Mouse (Mus musculus): ENCODE data around the gene Il1rap. TPM values are rescaled to one million over a fixed set of nuclear protein-coding genes. Genes with fewer than 3 reads are reported as not detected.

The Il1rap gene
- 1 to 10 TPM; 4.8 to 4.9 TPM for total RNA-seq (2021)
- long read RNA-seq, experiment 1, full-length matches to known transcripts: 3 of 5 reads
- long read RNA-seq, experiment 1, partial matches to known transcripts: 0 of 5 reads
- long read RNA-seq, experiment 1, other reads (novel, unspliced or antisense): 2 of 5 reads
- long read RNA-seq, experiment 2, full-length matches to known transcripts: 4 of 6 reads
- long read RNA-seq, experiment 2, partial matches to known transcripts: 1 of 6 reads
- long read RNA-seq, experiment 2, other reads (novel, unspliced or antisense): 1 of 6 reads

DNA sequence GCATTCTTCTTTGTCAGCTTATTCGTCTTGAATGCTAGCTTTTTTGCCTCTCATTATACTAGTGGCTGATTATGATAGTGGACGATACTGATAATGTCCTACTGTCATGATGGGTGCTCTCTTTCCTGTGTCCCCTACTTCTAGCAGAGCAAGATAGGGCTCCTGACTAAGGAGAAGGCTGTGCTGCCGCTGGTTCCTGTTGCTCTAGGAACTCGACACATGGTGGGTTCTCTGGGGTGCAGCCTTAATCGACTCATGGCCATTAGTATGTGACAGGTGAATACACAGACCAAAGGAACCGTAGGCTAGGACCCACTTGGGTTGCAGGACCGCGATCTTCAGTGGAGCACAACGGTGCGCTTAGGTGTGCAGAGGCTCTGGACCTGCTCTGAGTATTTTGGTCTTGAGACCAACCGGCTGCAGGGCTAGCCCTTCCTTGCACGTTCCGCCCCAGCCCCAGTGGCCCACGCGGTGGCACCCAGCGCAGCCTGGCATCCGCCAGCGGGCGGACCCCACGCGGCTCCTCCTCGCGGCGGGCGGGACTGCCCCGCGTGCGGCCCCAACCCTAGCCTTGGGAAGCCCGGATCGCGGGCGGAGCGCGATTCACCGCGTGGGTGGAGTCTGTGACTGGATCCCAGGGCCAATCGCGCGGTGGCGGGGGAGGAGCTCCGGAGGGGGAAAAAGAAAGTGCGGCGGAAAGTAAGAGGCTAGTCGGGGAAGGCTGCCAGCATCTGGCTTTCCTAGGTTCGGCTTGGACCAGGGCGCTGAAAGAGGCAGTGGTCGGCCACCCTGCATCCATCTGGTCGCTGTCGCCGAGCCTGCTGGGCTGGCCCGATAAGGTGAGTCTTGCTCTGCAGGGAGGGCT is at the start of gene Il1rap:
Il1rap (plus strand) TSS at position 657 of the 865 bp plus-strand sequence.
- intact Hi-C loops (cut with DNase I): loop anchor here (10.0 kb wide), 1 partner anchor 194 kb away; no protein-coding TSS in a partner anchor
- peak; percentile 92 to 94 for DNase-seq

DNA sequence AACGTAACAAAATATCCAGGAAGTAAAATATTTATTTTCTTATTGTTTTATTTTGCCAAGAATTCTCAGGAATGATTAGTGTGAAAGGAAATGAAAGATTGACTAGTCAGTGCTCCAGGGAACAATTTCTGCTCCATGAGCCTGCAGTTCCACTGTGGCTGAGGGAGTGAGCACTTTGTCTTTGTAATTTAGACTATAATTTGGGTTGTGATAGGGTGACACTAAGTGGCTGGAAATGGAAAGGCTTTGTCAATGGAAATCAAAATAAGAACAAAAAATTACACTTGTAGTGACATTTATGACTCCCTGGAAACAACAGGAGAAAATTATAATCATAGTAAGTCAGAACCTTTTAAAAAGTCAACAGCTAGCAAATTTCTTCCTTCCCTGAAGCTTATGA is 49.2 kb upstream of the Il1rap start:
- no peak for DNase-seq
- intact Hi-C loops (cut with DNase I): no loop called here

DNA sequence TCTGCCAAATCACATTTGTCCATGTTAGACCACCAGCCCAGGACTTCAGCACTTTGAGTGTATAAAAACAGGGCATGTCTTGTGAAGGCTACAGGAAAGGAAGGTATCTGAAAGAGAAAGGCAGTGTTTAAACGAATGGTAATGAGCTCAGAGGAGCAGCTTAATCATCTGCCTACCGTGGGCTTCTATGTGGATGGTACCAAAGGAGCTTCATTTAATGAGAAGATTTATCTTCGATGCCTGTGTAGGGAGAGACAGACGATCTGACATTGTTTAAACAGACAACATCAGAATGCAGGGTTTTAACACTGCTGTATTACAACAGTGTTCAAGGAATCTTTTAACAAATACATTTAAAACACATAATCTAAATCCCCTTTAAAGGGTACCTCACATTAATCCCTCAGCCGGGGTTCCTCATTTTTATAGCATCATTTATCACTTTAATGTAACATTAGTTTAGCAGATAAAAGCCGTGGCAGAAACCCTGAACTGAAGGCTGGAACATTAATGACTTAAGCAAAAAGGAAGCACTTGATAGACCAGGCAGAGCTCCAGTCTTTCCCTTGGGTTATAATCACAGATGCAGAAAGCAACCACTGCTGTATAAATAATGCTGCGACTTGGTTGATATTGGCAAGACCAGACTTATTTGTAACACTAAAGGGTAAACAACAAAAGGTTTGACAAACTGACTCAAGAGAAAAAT is 35.2 kb upstream of the Il1rap start:
- intact Hi-C loops (cut with DNase I): no loop called here
- no peak for DNase-seq

DNA sequence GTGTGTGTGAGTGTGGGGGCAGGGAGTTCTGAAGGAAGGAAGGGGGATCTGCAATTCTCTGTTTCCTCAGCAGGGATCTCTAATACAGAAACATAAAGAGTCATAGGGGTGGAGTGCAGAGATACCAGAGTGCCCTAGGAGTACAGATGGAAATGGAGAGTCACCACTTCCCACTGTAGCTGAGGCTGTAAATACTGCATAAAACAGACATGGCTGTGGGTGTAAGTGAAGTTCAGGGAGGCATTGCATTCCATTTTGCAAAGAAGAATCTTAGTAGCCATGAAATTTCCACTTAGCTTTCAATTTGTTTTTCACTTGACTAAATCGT is 34.7 kb upstream of the Il1rap start:
- intact Hi-C loops (cut with DNase I): no loop called here

DNA sequence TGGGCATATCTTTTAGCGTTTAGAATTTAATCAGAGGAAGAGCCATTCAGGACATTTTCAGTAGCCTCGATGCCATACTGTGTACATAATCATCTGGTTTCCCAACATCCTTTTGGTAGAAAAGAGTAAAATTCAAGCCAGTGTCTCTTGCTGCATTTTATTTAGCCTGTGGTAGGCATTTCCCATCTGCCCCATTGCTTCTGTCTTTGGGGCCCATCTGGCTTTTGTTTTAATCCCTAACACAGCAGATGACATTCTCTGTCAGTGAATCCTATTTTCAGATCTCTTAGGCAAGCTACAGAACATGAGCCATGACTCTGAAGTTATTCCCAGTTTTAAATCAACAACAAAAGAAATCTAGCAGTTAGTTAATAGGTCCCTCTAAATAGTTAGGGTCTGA is 32.3 kb upstream of the Il1rap start:
- intact Hi-C loops (cut with DNase I): no loop called here
- no peak for DNase-seq

More for the DNA sequence above, 34.7 kb upstream of the Il1rap start:
- no peak for DNase-seq

DNA sequence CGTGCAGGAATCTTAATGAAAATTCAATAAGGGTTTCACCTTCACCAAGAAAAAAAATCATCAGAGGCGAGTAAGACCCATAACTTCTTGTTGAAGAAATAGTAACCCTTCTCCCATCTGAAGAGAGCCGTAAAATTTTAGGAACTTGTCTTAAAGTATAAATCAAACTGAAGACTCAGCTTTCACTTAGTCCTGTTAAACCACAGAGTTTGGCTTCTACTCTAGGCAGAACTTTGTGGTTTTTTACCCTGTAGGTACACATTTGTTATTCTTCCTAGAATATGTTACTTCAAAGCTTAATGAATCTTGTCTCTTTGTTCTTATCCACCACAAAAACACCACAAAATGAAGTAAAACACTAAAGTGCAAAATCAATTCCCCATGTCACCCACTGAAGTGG is 29.3 kb upstream of the Il1rap start:
- intact Hi-C loops (cut with DNase I): no loop called here
- DNase-seq: no peak

DNA sequence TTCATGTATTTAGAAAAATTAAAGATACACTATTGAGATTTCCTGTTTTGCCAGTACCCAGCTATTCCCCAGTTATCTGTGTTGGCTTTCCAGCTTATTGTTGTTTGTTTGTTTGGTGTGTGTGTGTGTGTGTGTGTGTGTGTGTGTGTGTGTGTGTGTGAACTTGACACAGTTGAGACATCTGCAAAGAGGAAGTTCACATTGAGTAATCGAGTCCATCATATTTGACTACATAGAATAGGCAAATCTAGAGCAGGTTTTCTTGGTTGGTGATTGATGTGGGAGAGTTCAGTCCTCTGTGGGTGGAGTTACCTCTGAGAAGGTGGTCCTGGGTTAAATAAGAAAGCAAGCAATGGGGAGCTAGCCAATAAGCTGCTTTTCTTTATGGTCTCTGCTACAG is 22.7 kb upstream of the Il1rap start:
- intact Hi-C loops (cut with DNase I): no loop called here
- DNase-seq: no peak

DNA sequence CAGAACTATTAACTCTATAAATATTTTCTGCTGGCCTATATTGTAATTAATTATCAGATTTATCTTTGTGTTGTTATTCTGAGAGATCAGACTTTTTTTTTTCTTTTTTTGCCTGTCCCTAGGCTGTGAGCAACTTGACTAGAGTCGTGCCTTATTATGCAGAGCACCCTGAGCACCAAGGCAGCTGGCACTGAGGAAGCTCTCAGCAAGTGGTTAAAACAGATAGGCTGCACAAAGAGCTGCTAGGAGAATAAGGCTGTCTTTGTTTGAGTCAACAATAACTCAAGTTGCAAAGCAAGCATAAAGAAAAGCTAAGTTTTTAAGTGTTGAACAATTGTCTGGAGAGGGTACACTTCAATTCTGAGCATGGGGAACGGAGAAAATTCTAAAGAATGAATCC is 19.8 kb upstream of the Il1rap start:
- intact Hi-C loops (cut with DNase I): no loop called here
- no peak for DNase-seq

DNA sequence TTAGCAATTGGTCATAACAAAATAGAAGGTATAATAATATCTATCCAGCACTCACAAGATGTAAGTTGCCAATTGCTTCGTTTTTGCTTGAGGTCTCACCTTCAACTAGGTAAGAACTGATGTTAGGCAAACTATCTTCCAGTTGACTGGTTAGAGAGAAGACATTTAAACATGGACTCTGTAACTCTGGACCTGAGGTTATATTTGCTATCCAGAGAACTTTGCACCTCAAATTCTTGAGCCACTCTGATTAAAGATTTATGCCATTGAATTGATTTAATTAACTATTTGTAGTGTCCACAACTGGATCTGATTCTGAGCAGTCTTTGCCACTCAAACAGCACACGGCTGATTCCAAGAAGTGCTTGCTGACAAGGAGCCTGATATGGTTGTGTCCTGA is 18.7 kb upstream of the Il1rap start:
- no peak for DNase-seq
- intact Hi-C loops (cut with DNase I): no loop called here

DNA sequence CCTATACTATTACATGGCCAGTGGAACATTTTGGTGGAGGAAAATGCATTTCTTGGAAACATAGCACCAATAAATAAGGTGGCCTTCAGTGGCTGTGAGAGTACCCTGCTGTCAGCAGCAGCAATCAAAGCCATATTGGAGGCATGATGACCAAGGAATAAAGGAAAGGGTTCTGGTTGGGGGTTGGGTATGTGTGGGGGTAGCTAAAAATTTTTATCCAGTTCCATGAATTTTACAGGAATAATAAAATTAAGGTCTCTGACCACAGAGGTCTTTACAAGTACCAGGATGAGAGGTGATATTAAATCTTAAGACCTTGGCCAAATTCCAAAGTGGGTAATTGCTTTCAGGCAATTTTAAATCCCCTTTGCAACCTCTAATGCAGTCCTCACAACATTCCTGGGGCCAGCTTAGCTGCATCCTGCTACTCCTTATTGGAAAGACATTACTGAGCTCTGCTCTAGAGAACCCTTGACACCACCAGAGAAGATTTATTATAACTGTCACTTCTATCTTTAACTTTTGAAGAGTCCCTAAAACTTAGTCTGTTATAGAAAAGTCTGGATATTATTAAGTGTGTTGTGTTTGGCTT is 12.0 kb upstream of the Il1rap start:
- no peak for DNase-seq
- intact Hi-C loops (cut with DNase I): no loop called here

DNA sequence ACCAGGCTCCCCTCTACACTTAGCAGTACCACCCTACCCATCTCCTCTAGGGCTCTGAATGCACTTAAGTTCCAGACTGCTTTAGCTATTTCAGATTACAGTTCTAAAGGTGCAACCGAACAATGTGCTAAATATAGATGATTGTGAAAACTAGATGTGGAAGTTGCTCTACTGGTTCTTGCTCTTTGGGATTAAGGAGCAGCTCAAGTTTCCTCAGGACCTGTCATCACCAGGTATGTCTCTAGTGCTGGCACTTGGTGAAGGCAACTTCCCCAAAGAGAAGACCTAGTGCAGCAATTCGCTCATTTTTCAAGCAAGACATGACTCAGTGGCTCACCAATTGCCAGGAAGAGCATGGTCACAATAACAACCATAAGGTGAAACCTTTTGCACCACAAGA is 9.7 kb upstream of the Il1rap start:
- DNase-seq: no peak
- intact Hi-C loops (cut with DNase I): no loop called here

DNA sequence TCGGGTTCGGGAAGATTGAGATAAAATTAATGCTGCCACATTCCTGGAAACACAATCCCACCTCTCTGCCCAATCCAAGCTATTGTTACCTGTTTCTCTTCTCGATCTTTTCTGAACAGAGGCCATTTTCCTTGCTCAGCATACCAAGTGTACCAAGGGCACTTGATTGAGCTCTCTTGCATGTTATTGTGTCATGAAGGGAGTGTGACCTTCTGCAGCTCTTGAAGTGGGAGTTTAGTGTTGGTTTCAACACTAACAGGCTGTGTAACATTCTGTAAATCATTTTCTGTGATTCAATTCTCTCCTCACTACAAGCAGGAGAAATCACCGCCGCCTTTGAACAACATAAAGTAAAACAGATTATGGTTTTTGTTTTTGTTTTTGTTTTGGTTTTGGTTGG is 7.3 kb upstream of the Il1rap start:
- intact Hi-C loops (cut with DNase I): no loop called here
- no peak for DNase-seq

DNA sequence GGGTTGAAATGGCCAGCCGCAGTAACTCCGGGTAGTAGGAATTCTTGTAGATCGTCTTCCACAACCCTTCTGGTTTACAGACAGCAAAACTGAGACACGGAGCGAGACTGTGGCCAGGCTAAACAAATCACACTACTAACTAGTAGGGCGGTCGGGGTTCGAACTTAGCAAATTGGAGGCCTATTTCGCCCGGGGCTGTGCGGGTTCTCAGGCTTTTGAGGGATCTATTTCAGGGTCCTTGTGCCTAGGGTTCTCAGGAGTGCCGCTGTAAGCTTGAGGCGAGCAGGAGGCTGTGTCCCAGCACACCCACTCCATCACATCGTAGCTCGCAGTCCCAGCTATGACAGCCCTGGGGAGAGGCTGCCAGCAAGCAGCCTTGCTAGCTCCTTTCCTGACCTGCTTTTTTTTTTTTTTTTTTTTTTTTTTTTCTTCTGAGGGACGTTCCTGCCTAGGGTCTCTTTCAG is 441 bp downstream of the Il1rap start:
- DNase-seq: peak in 1 of 2 experiments; percentile 40
- intact Hi-C loops (cut with DNase I): loop anchor here (10.0 kb wide), 1 partner anchor 193 kb away; no protein-coding TSS in a partner anchor

DNA sequence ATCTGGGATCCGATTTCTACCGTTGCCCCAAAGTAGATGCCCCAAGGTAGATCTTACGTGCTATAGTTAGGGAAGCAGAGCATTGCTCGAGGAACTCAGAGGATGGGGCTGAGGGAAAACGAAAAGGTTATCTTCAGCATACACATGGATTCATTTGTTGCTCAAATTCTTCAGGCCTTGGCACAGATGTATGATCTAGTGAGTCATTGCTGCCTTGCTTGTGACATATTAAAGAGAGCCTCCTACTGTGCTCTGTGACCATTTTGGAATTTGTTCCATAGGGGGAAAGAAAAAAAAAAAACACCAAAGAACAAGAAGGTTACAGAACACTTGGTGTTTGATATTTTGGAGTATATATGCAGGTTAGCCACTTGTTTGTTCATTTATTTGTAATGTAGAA is 4.3 kb downstream of the Il1rap start:
- no peak for DNase-seq
- intact Hi-C loops (cut with DNase I): loop anchor here (10.0 kb wide), 1 partner anchor 189 kb away; no protein-coding TSS in a partner anchor

DNA sequence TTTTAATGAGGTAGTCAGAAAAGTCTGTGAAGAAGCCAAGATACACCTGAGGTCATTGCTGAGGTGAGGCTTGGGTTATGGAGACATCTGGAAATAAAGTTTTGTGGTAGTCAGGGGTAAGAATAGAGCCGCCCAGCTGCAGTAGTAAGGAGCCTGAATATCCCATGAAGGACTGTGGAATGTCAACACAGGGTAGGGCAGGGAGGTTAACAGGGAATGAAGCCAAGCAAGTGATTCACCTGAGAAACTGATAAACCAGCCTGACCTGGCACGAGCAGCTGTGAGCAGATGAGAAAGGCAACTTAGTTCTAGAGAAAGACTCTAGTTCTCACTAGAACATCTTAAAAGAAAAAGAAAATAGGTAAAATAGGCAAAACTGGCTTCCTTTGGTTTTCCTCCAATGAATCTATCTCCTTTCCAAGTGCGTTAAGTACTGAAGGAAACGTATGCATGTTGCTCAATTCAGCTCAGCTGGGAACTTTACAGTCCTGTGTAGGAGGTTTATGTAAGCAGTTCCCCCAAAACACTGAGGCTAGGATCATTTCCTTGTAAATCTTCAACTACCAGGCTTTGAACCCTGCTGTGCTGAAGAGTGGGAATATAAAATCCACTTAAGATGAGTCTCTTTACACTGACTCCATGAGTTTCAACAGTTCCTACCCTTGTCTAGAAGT is 9.5 kb downstream of the Il1rap start:
- no peak for DNase-seq
- intact Hi-C loops (cut with DNase I): no loop called here

DNA sequence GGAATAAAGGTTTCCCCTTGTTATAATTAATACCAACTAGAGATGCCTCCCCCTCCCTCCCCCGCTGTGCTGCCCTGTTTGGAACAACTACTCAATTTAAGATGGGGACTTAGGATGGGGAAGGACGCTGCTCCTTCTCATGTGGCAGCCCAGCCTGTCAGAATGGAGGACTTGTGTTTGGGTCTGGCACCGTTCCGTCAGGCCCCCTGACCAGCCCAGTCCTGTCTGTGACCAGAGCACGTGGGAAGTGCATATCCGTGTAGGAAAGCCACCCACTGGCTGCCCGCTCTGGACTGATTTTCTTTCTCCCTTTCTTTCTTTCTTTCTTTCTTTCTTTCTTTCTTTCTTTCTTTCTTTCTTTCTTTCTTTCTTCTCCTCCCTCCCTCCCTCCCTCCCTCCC is 14.9 kb downstream of the Il1rap start:
- intact Hi-C loops (cut with DNase I): no loop called here
- peak in 1 of 2 experiments; percentile 4 for DNase-seq

DNA sequence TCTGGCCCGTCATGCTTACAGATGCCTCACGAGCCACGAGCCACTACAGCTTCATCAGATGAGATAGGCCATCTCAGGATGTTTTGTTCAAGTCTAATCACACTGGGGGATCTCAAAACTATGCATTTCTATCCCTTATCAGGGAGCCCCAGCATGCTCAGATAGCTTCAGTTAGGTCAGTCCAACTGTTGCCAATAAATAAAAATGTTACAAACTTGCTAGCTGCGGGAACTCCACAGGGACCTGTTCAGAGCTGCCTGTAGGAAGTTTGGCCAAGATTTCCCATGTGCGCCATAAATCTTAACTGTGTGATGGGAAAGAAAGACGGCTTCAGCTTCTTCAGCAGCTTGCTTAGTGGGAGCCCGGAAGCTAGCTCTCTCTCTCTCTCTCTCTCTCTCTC is 15.8 kb downstream of the Il1rap start:
- peak; percentile 20 to 21 for DNase-seq
- intact Hi-C loops (cut with DNase I): no loop called here

DNA sequence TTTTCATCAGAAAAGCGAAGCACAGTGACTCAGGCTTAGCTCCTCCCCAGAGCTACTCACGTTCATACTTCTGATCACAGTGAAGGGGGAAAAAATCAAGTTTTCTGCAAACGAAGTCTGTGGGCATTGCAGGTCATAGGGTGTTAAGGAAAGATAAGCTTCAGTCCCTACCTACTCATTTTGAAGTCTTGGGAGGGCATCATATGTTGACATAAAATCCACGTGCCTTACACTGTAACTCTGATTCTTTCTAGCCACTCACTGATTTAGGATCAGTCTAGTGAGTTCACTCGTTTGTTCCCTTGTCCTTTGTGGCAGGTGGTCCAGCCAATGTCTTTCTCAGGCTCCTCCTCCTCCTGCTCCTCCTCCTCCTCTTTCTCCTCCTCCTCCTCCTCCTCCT is 17.1 kb downstream of the Il1rap start:
- intact Hi-C loops (cut with DNase I): no loop called here
- DNase-seq: no peak

DNA sequence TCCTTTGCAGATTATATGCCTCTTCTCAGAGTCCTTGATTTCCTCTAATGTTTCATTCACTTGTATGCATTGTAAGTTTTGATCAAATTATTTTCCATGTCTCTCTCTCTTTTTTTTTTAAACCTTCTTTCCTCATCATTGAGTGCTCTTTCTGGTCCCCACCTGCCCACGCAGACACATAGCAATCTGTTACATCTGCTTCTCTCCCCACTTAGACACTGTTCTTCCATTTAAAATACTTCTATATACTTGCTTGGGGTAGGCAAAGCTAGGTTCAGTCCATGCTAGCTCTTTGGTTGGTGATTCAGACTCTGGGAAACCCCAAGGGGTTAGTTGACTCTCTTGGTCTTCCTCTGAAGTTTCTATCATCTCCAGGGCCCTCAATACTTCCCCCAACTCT is 20.0 kb downstream of the Il1rap start:
- intact Hi-C loops (cut with DNase I): no loop called here
- no peak for DNase-seq

DNA sequence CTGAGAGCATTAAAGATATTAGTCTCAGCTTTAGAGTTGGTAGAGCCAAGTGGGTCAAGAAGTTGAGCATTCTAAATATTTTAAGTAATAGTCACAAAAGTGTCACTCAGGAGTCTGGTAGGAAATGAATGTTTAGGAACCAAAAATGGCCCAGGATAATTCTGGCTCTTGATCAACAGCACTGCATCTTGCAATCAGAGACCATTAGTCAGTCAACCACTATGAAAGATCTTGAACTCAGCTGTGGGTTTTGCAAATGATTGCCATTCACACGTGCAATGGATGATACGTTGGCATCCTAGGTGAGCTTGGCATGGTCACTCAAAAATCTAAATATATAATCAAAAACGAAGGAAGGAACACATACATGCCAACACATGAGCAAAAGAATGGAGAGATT is 23.1 kb downstream of the Il1rap start:
- no peak for DNase-seq
- intact Hi-C loops (cut with DNase I): no loop called here

Measured in heart, postnatal 14 days (tissue).